Mouse (Mus musculus): Measurements from ENCODE around the gene Mgat3.

DNA sequence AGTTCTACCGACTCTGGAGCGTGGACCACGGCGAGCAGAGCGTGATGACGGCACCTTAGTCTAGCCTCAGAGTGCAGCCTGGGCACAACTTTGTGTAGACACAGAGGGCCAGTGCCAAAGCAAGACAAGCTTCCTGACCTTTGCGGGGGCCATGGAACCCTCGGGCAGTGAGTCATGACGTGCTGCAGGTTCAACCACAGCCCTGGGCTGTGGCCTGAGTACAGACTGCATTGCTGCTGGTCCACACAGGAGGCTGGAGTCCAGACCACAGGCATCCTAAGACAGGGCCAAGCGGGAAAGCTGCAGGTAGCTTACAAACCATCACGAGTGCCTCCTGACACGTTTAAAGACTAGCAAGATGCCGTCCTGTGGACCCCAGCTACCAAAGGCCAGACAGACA is 13.3 kb upstream of the Mgat3 start:
- no peak for TF ChIP-seq POLR2A (IDR thresholded peaks at IDR 0.05; ENCODE audit: insufficient read depth, low read depth, low read length)
- no peak for TF ChIP-seq CTCF (IDR thresholded peaks at IDR 0.05)
- no peak for TF ChIP-seq EP300 (IDR thresholded peaks at IDR 0.05; ENCODE audit: insufficient read depth, low read depth, low read length)
